Comparison of ENCODE assay signal across 20 mouse cellular contexts in the genomic region with DNA sequence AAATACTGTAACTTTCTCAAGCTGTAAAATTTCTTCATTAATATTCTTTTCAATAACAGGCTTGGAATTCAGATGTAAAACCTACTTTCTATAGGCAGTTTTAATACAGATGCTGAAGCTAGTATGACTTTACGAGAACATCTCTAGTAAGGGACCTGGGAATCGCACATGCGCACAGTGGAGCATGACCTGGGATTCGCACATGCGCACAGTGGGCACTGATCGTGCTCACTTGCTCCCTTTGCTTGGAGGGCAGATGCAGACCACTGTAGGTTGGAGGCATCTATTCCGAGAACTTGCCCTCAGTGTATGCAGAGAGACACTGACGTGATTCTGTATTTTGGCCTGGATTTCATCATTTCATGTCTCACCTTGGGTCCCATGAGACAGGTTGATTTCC.
DNase-seq lines count a peak whose midpoint lies in the region; ATAC-seq lines count a peak whose summit lies in the region.
"Had no signal": no experiment of that assay in that cellular context is flagged by ENCODE, and none has a peak within 500 bp of the region (broad histone marks: within the 10 kb centered on the region; RNA-seq: fewer than 3 reads in every experiment).

No protein-coding gene starts in this region.

- WGBS in midbrain, embryonic 10.5 days, result 89% methylated on average over 8 of the region's 8 CpGs
- 88% methylated on average over 8 of the region's 8 CpGs for WGBS in midbrain, embryonic 14.5 days
- 96% methylated on average over 8 of the region's 8 CpGs for WGBS in intestine, embryonic 15.5 days
- 93% methylated on average over 8 of the region's 8 CpGs for WGBS in embryonic facial prominence, embryonic 10.5 days

- no peaks in the 10 kb centered on the region for H3K36me3 ChIP-seq in midbrain, embryonic 10.5 days
- no peaks in the 10 kb centered on the region for H3K36me3 ChIP-seq in midbrain, embryonic 14.5 days (ENCODE audit: control insufficient read depth, insufficient read depth, low read length)
- no peaks in the 10 kb centered on the region for H3K36me3 ChIP-seq in intestine, embryonic 15.5 days
- H3K36me3 ChIP-seq in embryonic facial prominence, embryonic 10.5 days (replicated peaks), result no peaks in the 10 kb centered on the region
- H3K36me3 ChIP-seq: embryonic facial prominence, embryonic 12.5 days; forebrain, embryonic 15.5 days had no signal

- no peaks in the 10 kb centered on the region for H3K9me3 ChIP-seq in midbrain, embryonic 10.5 days (replicated peaks)
- H3K9me3 ChIP-seq in midbrain, embryonic 14.5 days (ENCODE audit: control insufficient read depth, low read length), result no peaks in the 10 kb centered on the region
- no peaks in the 10 kb centered on the region for H3K9me3 ChIP-seq in intestine, embryonic 15.5 days
- no peaks in the 10 kb centered on the region for H3K9me3 ChIP-seq in embryonic facial prominence, embryonic 10.5 days
- H3K9me3 ChIP-seq: embryonic facial prominence, embryonic 12.5 days; forebrain, embryonic 13.5 days; forebrain, embryonic 15.5 days had no signal

- ATAC-seq in midbrain, embryonic 14.5 days (ENCODE audit: low FRiP score, low TSS enrichment), result no peak
- ATAC-seq in intestine, embryonic 15.5 days, result no peak
- ATAC-seq: forebrain, embryonic 13.5 days; forebrain, embryonic 15.5 days; forebrain, postnatal 0 days had no signal

- peak overlapping the region; percentile 39; the same call in 1 of the 2 replicates for H3K27ac ChIP-seq in midbrain, embryonic 10.5 days (replicated peaks)
- no peak overlapping the region for H3K27ac ChIP-seq in midbrain, embryonic 14.5 days (replicated peaks; ENCODE audit: low read depth, low read length)
- H3K27ac ChIP-seq in intestine, embryonic 15.5 days, result no peak overlapping the region
- H3K27ac ChIP-seq in embryonic facial prominence, embryonic 10.5 days (replicated peaks), result no peak overlapping the region; the same call in 1 of the 2 replicates
- H3K27ac ChIP-seq: forebrain, embryonic 13.5 days; forebrain, embryonic 15.5 days had no signal

- H3K27me3 ChIP-seq in midbrain, embryonic 10.5 days (ENCODE audit: low read depth, poor library complexity, severe bottlenecking), result no peaks in the 10 kb centered on the region
- H3K27me3 ChIP-seq in midbrain, embryonic 14.5 days (ENCODE audit: control insufficient read depth, insufficient read depth, low read length), result no peaks in the 10 kb centered on the region
- no peaks in the 10 kb centered on the region for H3K27me3 ChIP-seq in intestine, embryonic 15.5 days (replicated peaks)
- no peaks in the 10 kb centered on the region for H3K27me3 ChIP-seq in embryonic facial prominence, embryonic 10.5 days (replicated peaks; ENCODE audit: low read depth, poor library complexity, severe bottlenecking)
- H3K27me3 ChIP-seq: embryonic facial prominence, embryonic 12.5 days; forebrain, embryonic 13.5 days; forebrain, embryonic 15.5 days had no signal

- no peak overlapping the region for H3K4me2 ChIP-seq in midbrain, embryonic 14.5 days (ENCODE audit: low read length)
- no peak overlapping the region for H3K4me2 ChIP-seq in intestine, embryonic 15.5 days (replicated peaks)
- H3K4me2 ChIP-seq: embryonic facial prominence, embryonic 12.5 days; forebrain, embryonic 13.5 days; forebrain, embryonic 15.5 days had no signal

- peaks cover 79% of the 10 kb centered on the region for H3K4me1 ChIP-seq in midbrain, embryonic 10.5 days
- peaks cover 13% of the 10 kb centered on the region; the same call in 1 of the 2 replicates for H3K4me1 ChIP-seq in midbrain, embryonic 14.5 days (ENCODE audit: control insufficient read depth, insufficient read depth, low read length)
- H3K4me1 ChIP-seq in intestine, embryonic 15.5 days (replicated peaks), result peaks cover 25% of the 10 kb centered on the region
- H3K4me1 ChIP-seq in embryonic facial prominence, embryonic 10.5 days, result peaks cover 60% of the 10 kb centered on the region

- no peak overlapping the region for H3K4me3 ChIP-seq in midbrain, embryonic 10.5 days
- H3K4me3 ChIP-seq in midbrain, embryonic 14.5 days (replicated peaks; ENCODE audit: low read depth, low read length), result no peak overlapping the region
- no peak overlapping the region for H3K4me3 ChIP-seq in intestine, embryonic 15.5 days (replicated peaks)
- H3K4me3 ChIP-seq in embryonic facial prominence, embryonic 10.5 days, result no peak overlapping the region
- H3K4me3 ChIP-seq: embryonic facial prominence, embryonic 12.5 days; forebrain, embryonic 13.5 days; forebrain, embryonic 15.5 days had no signal

- no peak overlapping the region for H3K9ac ChIP-seq in midbrain, embryonic 14.5 days (replicated peaks; ENCODE audit: low read length)
- no peak overlapping the region for H3K9ac ChIP-seq in intestine, embryonic 15.5 days
- H3K9ac ChIP-seq: embryonic facial prominence, embryonic 12.5 days; forebrain, embryonic 13.5 days; forebrain, embryonic 15.5 days; forebrain, postnatal 0 days had no signal

- DNase-seq in midbrain, embryonic 10.5 days (ENCODE audit: low spot score), result no peak
- DNase-seq in midbrain, embryonic 14.5 days, result no peak
- DNase-seq in ES-CJ7 (ENCODE audit: low read depth, low spot score) (peak; percentile 40), ZHBTc4 (ENCODE audit: low read depth, low spot score) (peak; percentile 63)
- DNase-seq in embryonic facial prominence, embryonic 10.5 days (ENCODE audit: low spot score), result no peak
- DNase-seq: adrenal gland, adult 2 months; adrenal gland, postnatal 10 days; adrenal gland, postnatal 25 days; cerebellum, adult 11 months; cerebellum, adult 18-20 months; cerebellum, adult 8-10 months; cerebellum, adult 9-11 months; cerebellum, postnatal 14 days; cerebellum, postnatal 36 days; embryo, embryonic 11 days; forebrain, postnatal 0 days had no signal

Comparison
In these comparisons a context has a peak if more than half of its experiments do, and no peak if none do; other contexts are left out.
1. DNase-seq: peak in ES-CJ7 (single experiment) and ZHBTc4 (single experiment); none in midbrain, embryonic 10.5 days (single experiment), midbrain, embryonic 14.5 days (single experiment) and embryonic facial prominence, embryonic 10.5 days (single experiment).